In genomic region chr6:90490976-90491375, GRCm38 (mm10) we compare ENCODE assay signal across 14 mouse cellular contexts. TPM values are rescaled to one million over a fixed set of nuclear protein-coding genes. Genes with fewer than 3 reads are reported as not detected.
DNase-seq lines count a peak whose midpoint lies in the region; ATAC-seq and TF ChIP-seq lines count a peak whose summit lies in the region.
"Had no signal": no experiment of that assay in that cellular context is flagged by ENCODE, and none has a peak within 500 bp of the region (broad histone marks: within the 10 kb centered on the region; RNA-seq: fewer than 3 reads in every experiment).

No protein-coding gene starts in this region.

- H3K36me3 ChIP-seq in lung, postnatal 0 days (ENCODE audit: insufficient read depth, low read length), result no peaks in the 10 kb centered on the region
- H3K36me3 ChIP-seq: embryonic facial prominence, embryonic 13.5 days; heart, embryonic 10.5 days; liver, embryonic 13.5 days had no signal

- no peak overlapping the region for H3K27ac ChIP-seq in lung, postnatal 0 days (ENCODE audit: low read length)
- H3K27ac ChIP-seq: embryonic facial prominence, embryonic 13.5 days; heart, embryonic 10.5 days; liver, embryonic 13.5 days had no signal

- no peaks in the 10 kb centered on the region for H3K4me1 ChIP-seq in lung, postnatal 0 days (ENCODE audit: insufficient read depth, low read depth, low read length)

- TF ChIP-seq CTCF in lung, postnatal 0 days (IDR thresholded peaks at IDR 0.05), result no peak

- no peak for TF ChIP-seq EP300 in lung, postnatal 0 days (IDR thresholded peaks at IDR 0.05)

- no peak overlapping the region for H3K4me3 ChIP-seq in lung, postnatal 0 days (ENCODE audit: low read depth, low read length)
- H3K4me3 ChIP-seq: embryonic facial prominence, embryonic 13.5 days; heart, embryonic 10.5 days; liver, embryonic 13.5 days had no signal

- no peak overlapping the region for H3K9ac ChIP-seq in lung, postnatal 0 days (replicated peaks; ENCODE audit: low read depth)
- H3K9ac ChIP-seq: embryonic facial prominence, embryonic 13.5 days; liver, embryonic 13.5 days had no signal

- peak; percentile 53 to 55 for DNase-seq in cerebellum, postnatal 14 days
- DNase-seq in cerebellum, postnatal 36 days, result no peak
- DNase-seq in layer of hippocampus, adult 11-12 months (ENCODE audit: low spot score), result peak; percentile 60
- DNase-seq in layer of hippocampus, adult 9-10 months (ENCODE audit: low spot score), result no peak
- DNase-seq in right cerebral cortex, postnatal 14 days, result peak; percentile 22
- DNase-seq in right cerebral cortex, postnatal 4 days, result no peak
- no peak for DNase-seq in lung, postnatal 0 days (ENCODE audit: low spot score)
- no peak for DNase-seq in ovary, adult 18-20 months (ENCODE audit: low spot score)
- DNase-seq: B cell, adult 2 months; gastrocnemius, postnatal 36 days; kidney, adult 9 months; liver, embryonic 13.5 days had no signal

- no peaks in the 10 kb centered on the region for H3K9me3 ChIP-seq in lung, postnatal 0 days (ENCODE audit: low read length)
- H3K9me3 ChIP-seq: embryonic facial prominence, embryonic 13.5 days; heart, embryonic 10.5 days; liver, embryonic 13.5 days had no signal

- no peak overlapping the region for H3K4me2 ChIP-seq in lung, postnatal 0 days (replicated peaks; ENCODE audit: low read depth, low read length)
- H3K4me2 ChIP-seq: embryonic facial prominence, embryonic 13.5 days; liver, embryonic 13.5 days had no signal

- ATAC-seq in lung, postnatal 0 days, result no peak

- 69% methylated on average over 2 of the region's 2 CpGs for WGBS in lung, postnatal 0 days

- no peaks in the 10 kb centered on the region for H3K27me3 ChIP-seq in lung, postnatal 0 days (replicated peaks; ENCODE audit: insufficient read depth, low read length)
- H3K27me3 ChIP-seq: embryonic facial prominence, embryonic 13.5 days; liver, embryonic 13.5 days had no signal

RNA-seq across cellular contexts. Expression of gene Aldh1l1, which starts 4.7 kb away (rescaled TPM):
- 4.8 and 5.7 TPM in 2 replicates for polyA plus RNA-seq in lung, postnatal 0 days (2015; fragmentation: Nextera tagmentation; extraction: Ambion mirVana)

RNA-seq across cellular contexts. Expression of gene Klf15, which starts 28.6 kb away (rescaled TPM):
- 20.0 and 41.4 TPM in 2 replicates for polyA plus RNA-seq in lung, postnatal 0 days (2015; fragmentation: Nextera tagmentation; extraction: Ambion mirVana)

Comparison
In these comparisons a context has a peak if more than half of its experiments do, and no peak if none do; other contexts are left out.
1. DNase-seq: peak in cerebellum, postnatal 14 days (2 of 2), layer of hippocampus, adult 11-12 months (single experiment) and right cerebral cortex, postnatal 14 days (single experiment); none in cerebellum, postnatal 36 days (0 of 2), layer of hippocampus, adult 9-10 months (single experiment), right cerebral cortex, postnatal 4 days (single experiment), lung, postnatal 0 days (single experiment) and ovary, adult 18-20 months (single experiment).